Mouse (Mus musculus) left cerebral cortex, adult 8-10 months (tissue): ENCODE results near the gene Tex11. TPM values are rescaled to one million over a fixed set of nuclear protein-coding genes. Genes with fewer than 3 reads are reported as not detected.
"Not testable (repeated sequence)": the region's sequence is repeated elsewhere in the genome, so short reads cannot be mapped to it uniquely, and the experiment has no call there.

Source experiments
- DNase-seq, 2 experiments: peaks; one replicate each; pipeline ENCODE4 v3.0.0; 2022; ENCODE audit warnings: low spot score in 2 of 2
- total RNA-seq, 4 experiments: library from RNA; stranded (reverse); gene quantifications; 2 replicates each; pipeline ENCODE4 v1.2.4; 2022

Gene Tex11
- under 1 TPM; 0.14 to 0.30 (median 0.24) TPM for total RNA-seq

DNA sequence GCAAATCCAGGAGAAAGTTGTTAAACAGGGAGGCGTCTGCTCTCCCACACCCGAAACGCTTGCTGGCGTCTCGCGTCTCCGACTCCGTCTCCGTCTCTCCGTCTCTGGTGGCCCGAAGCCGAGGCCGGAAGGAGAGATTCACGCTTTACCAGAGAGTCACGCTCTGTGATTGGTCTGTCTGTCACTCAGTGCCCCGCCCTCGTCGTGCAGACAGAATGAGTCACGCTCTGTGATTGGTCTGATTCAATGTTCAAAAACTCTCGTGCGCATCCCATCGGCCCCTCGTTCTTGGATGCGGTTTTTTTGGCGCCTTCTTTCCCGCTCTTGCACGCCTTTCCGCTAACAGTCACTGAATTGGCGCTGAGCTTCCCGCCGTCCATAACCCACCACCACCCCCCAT, at the start of gene Tex11:
Gene Tex11, minus strand, starts transcription at position 127 of the 400 bp plus-strand sequence.
- no peak for DNase-seq

DNA sequence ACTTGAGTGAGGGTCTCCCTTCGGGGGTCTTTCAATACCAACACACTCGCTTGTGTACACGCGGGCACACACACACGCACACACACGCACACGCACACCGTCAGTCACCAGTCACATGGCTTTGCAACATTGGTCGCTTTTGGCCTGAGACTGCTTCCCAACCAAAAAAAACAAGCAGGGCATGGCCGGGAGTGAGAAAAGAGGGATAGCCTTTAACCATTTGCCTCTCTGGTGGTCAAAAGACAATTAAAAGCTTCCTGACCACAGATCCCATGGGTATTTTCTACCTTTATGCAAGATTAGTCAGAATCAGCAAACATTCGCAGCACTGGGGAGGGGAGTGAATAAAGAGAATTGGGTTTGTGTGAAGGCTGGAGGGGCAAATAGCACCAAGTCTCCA, 26.5 kb upstream of the Tex11 start, which contains the start of gene Slc7a3:
Gene Slc7a3, minus strand, starts transcription at position 101 of the 400 bp plus-strand sequence.
- DNase-seq = no peak

DNA sequence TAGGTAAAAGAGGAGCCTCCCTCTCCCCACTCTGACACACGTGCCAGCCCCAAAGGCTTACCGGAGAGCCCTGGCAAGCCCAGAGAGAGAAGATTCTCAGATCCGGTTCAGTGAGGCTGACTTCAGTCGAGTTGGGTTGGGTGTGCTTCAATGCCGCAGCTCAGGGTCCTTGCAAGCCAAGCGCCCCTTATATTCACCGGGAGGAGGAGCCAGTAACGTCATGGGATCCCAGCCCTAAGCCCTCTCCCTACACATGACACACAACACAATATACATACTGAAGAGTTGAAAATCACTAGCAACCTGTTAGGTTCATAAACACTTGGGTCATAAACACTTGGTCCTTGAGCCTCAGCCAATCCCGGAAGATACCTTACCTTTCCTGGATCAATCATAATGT, 25.7 kb upstream of the Tex11 start:
- DNase-seq = not testable (repeated sequence)

DNA sequence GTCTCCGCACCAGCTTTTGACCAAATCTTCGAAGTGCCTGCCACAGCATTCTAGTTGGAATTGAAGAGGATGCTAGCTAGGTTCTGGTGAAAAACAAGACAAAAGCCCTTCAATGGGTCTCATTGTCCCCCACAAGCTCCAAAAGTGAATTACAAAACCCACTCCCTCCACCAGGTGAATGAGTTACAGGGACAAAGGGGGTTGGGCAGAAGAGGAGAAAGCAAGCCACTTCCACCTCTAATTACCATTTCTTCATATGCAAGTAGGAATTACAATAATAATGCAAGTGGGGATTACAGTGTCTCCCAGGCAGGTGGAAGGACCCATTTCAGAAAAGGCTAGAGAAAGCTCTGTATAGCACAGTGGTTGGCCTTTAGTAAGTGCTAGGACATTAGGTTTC, 24.7 kb upstream of the Tex11 start:
- no peak for DNase-seq

DNA sequence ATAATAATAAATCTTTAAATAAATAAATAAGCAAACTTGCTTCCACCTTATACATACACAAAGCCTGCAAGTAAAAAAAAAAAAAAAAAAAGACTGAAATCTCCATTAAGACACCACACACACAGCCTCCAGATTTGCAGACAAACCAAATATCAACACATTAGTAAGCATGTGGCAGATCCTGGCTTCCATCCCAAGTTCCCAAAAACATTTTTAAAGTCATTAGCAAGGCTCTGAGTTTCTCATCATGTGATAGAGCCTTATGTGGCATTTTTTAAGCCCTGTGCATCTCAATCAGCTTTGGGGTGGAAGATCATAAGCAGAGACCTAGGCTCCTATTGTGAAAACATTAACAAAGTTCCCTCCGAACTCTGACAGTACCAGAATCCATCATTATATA, 5.8 kb upstream of the Tex11 start:
- no peak for DNase-seq

DNA sequence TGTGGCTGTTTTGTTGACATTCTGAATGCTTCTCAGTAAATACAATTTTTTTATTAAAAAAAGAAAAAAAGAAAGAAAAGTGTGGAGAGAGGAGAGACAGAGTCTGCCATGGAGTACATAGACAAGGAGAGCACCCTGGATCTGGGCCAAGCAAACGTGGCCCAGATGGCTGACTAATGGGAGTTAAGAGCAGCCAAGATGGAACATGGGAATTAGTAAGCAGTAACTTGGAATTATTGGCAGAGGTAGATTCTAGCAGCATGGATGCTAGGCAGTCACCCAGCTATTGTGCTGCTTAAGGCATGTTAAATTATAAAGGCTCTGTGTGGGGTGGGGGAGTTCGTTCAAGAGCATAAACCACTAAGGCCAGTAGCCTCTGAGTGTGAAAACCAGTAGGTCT, 4.0 kb upstream of the Tex11 start:
- DNase-seq = no peak

DNA sequence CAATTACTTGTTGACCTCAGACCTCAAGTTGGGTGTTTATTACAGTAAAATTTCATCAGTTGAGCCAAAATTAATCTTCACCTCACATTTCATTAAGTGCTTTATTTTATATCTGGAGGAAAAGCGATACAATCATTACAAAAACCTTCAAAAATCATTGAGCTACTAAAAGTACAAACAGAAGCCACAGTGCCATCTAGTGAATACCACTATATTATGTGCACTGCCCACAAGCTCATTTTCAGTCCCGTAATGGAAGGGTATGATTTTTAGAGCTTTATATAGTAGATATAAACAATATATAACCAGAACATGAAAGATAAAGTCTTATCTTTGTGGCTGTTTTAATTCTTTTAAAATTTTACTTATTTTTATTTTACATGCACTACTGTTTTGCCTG, 115.8 kb downstream of the Tex11 start:
- no peak for DNase-seq

GRCm38 (mm10) chrX:100839211-100839610, 220.3 kb downstream of the Tex11 start:
- DNase-seq = no peak

DNA sequence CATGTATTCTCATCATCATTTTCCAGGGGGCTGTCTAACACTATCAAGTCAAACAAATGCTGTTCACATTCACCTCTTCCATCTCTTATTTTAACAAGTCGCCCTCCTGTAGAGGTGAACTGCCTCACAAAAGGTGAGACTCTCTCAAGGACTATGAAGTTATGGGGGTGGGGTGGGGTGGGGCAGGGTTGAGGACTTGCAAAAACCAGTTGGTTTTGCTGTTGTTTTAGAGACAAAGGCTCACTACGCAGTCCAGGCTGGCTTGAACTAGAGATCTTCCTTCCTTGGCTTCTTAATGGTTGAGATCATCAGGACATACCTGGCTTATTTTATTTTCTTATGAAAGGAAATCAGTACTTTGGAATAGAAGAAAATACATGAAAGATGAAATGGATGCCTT, 226.7 kb downstream of the Tex11 start:
- DNase-seq = no peak

GRCm38 (mm10) chrX:100825557-100825956, 233.9 kb downstream of the Tex11 start:
- no peak for DNase-seq

DNA sequence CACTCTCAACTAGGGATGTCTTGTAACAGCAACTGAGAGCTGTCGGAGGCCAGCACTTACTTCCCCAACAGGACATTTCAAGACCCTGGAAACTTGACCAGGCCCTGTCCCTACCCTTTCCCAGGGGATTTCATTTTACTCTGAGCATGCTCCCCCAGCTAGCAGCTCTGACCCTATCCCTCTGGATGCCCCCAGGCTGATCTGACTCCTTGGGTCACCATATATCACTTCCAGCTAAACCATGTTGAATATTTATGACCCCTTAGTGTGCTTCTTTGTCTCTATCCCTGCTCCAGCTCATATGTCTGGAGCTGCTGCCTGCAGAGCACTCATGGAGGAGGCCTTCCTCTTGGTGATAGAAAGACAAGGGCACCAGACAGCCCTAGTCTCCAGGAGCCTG, 238.3 kb downstream of the Tex11 start:
- no peak for DNase-seq

GRCm38 (mm10) chrX:100818681-100819080, 240.8 kb downstream of the Tex11 start:
- DNase-seq = no peak

GRCm38 (mm10) chrX:100815766-100816165, 243.7 kb downstream of the Tex11 start:
- no peak for DNase-seq

GRCm38 (mm10) chrX:100814139-100814538, 245.3 kb downstream of the Tex11 start:
- DNase-seq = no peak

GRCm38 (mm10) chrX:100811129-100811528, 248.3 kb downstream of the Tex11 start:
- DNase-seq = no peak

- DNase-seq = no peak
These were observed 257.4 kb downstream of the Tex11 start for GRCm38 (mm10) chrX:100802034-100802433.

- no peak for DNase-seq
These were observed 258.8 kb downstream of the Tex11 start for GRCm38 (mm10) chrX:100800643-100801042.

GRCm38 (mm10) chrX:100797851-100798527, 261.5 kb downstream of the Tex11 start:
- DNase-seq = peak in 1 of 2 experiments; percentile 69

- no peak for DNase-seq
These were observed 262.1 kb downstream of the Tex11 start for GRCm38 (mm10) chrX:100797370-100797769.

- no peak for DNase-seq
These were observed 262.8 kb downstream of the Tex11 start for GRCm38 (mm10) chrX:100796741-100797090.

DNA sequence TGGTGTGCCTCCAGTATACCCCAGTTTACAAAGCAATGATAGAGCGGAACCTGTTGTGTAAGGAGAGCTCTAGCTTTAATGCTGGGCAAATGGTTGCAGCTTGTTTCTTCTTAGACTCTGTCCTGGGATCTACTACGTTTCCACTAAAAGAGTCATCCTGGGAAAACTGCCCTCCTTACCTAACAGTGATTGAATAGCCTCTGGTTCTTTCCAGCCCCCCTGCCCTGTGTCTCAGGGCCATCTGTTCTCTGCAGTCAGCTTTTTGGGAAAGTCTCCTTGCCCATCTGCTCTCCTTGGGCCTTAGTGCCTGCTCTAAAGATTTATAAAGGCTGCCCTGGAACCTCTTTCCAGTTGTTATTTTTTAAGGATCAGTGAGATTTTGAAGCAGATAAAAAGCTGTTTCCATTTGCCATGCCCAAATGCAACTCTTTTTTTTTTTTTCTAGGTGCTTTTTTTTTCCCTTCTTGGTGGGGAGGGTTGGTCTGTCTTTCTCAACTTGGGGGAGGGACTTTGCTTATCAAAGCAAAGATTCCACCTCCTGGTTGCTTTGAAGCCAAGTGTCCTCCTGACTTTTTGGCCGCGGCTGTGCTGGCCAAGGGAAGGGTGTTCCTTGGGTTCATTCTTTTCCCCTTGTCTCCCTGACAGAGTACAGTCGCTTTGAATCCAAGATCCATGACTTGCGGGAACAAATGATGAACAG, 263.3 kb downstream of the Tex11 start:
- no peak for DNase-seq

GRCm38 (mm10) chrX:100789322-100789721, 270.1 kb downstream of the Tex11 start:
- no peak for DNase-seq
